Comparison of ENCODE assay signal across 9 mouse cellular contexts in genomic region chr11:70681897-70682581, GRCm38 (mm10). TPM values are rescaled to one million over a fixed set of nuclear protein-coding genes. Genes with fewer than 3 reads are reported as not detected.
DNase-seq lines count a peak whose midpoint lies in the region; ATAC-seq and TF ChIP-seq lines count a peak whose summit lies in the region.
"Had no signal": no experiment of that assay in that cellular context is flagged by ENCODE, and none has a peak within 500 bp of the region (broad histone marks: within the 10 kb centered on the region; RNA-seq: fewer than 3 reads in every experiment).

No protein-coding gene starts in this region.

- WGBS in heart, adult 2 months = 51% methylated on average over 11 of the region's 11 CpGs
- WGBS in heart, postnatal 0 days = 38% methylated on average over 11 of the region's 11 CpGs
- WGBS in liver, embryonic 16.5 days (ENCODE audit: insufficient replicate concordance) = 57% methylated on average over 11 of the region's 11 CpGs

- TF ChIP-seq POLR2A in heart, adult 2 months (IDR thresholded peaks at IDR 0.05; ENCODE audit: insufficient read depth, low read depth, low read length) = no peak

- no peaks in the 10 kb centered on the region for H3K9me3 ChIP-seq in heart, postnatal 0 days (replicated peaks; ENCODE audit: control insufficient read depth, low read length)
- no peaks in the 10 kb centered on the region for H3K9me3 ChIP-seq in liver, embryonic 16.5 days (replicated peaks; ENCODE audit: control insufficient read depth, low read length)
- H3K9me3 ChIP-seq: limb, embryonic 15.5 days had no signal

- no peaks in the 10 kb centered on the region for H3K27me3 ChIP-seq in heart, adult 2 months (ENCODE audit: control insufficient read depth, insufficient read depth, low read length)
- no peaks in the 10 kb centered on the region for H3K27me3 ChIP-seq in heart, postnatal 0 days (ENCODE audit: control insufficient read depth, insufficient read depth, low read length)
- no peaks in the 10 kb centered on the region for H3K27me3 ChIP-seq in liver, embryonic 16.5 days (ENCODE audit: control insufficient read depth, insufficient read depth, low read depth, low read length)
- H3K27me3 ChIP-seq: limb, embryonic 15.5 days had no signal

- H3K4me2 ChIP-seq in heart, postnatal 0 days (ENCODE audit: low read depth, low read length) = no peak overlapping the region
- H3K4me2 ChIP-seq in liver, embryonic 16.5 days (ENCODE audit: low read depth, low read length) = no peak overlapping the region
- H3K4me2 ChIP-seq: limb, embryonic 15.5 days had no signal

- no peak overlapping the region for H3K4me3 ChIP-seq in heart, adult 2 months
- H3K4me3 ChIP-seq in heart, postnatal 0 days (ENCODE audit: low read depth, low read length) = no peak overlapping the region
- H3K4me3 ChIP-seq in liver, embryonic 16.5 days (ENCODE audit: low read depth, low read length) = no peak overlapping the region
- H3K4me3 ChIP-seq: limb, embryonic 15.5 days had no signal

- no peak overlapping the region for H3K9ac ChIP-seq in heart, adult 2 months (ENCODE audit: low read depth, low read length)
- H3K9ac ChIP-seq in heart, postnatal 0 days (replicated peaks; ENCODE audit: low read depth, low read length) = no peak overlapping the region
- no peak overlapping the region for H3K9ac ChIP-seq in liver, embryonic 16.5 days (ENCODE audit: low read depth, low read length)
- H3K9ac ChIP-seq: limb, embryonic 15.5 days had no signal

- TF ChIP-seq EP300 in heart, adult 2 months (IDR thresholded peaks at IDR 0.05; ENCODE audit: insufficient read depth, low read depth, low read length) = no peak
- no peak for TF ChIP-seq EP300 in heart, postnatal 0 days (IDR thresholded peaks at IDR 0.05; ENCODE audit: low read depth)

- intact Hi-C loops in heart, adult 2 months (cut with DNase I) = no loop called here
- intact Hi-C loops in heart, postnatal 36 days (cut with DNase I) = no loop called here

- no peaks in the 10 kb centered on the region for H3K36me3 ChIP-seq in heart, adult 2 months (ENCODE audit: control insufficient read depth, insufficient read depth, low read length)
- peaks cover 71% of the 10 kb centered on the region for H3K36me3 ChIP-seq in heart, postnatal 0 days (replicated peaks; ENCODE audit: control insufficient read depth, insufficient read depth, low read length)
- no peaks in the 10 kb centered on the region for H3K36me3 ChIP-seq in liver, embryonic 16.5 days (ENCODE audit: control insufficient read depth, insufficient read depth)

- H3K4me1 ChIP-seq in heart, adult 2 months (ENCODE audit: control insufficient read depth, insufficient read depth, low read length) = peaks cover 1% of the 10 kb centered on the region
- H3K4me1 ChIP-seq in heart, postnatal 0 days (ENCODE audit: control insufficient read depth, insufficient read depth) = peaks cover 7% of the 10 kb centered on the region
- peaks cover 10% of the 10 kb centered on the region for H3K4me1 ChIP-seq in liver, embryonic 16.5 days (ENCODE audit: control insufficient read depth, low read depth, low read length)

- no peak for DNase-seq in heart, adult 2 months
- DNase-seq in heart, postnatal 36 days = no peak
- DNase-seq in 3T3-L1 (ENCODE audit: low read depth, low spot score) (peak; percentile 48), ZHBTc4 (ENCODE audit: low read depth, low spot score) (peak; percentile 92)
- DNase-seq in heart, postnatal 0 days (ENCODE audit: low spot score) = peak; percentile 77
- peak; percentile 66 for DNase-seq in retina, postnatal 7 days (ENCODE audit: low read depth, low spot score)
- DNase-seq in cerebellum, adult 11 months = no peak

- H3K79me2 ChIP-seq in heart, adult 2 months (replicated peaks; ENCODE audit: control insufficient read depth, insufficient read depth, low read length) = no peaks in the 10 kb centered on the region

- ATAC-seq in heart, postnatal 0 days (ENCODE audit: insufficient read depth, low read depth) = peak; percentile 75
- ATAC-seq in liver, embryonic 16.5 days (ENCODE audit: low read depth) = peak; percentile 32; the same call in 1 of the 2 replicates

- TF ChIP-seq CTCF in heart, adult 2 months (IDR thresholded peaks at IDR 0.05) = peak; percentile 50
- peak; percentile 75 for TF ChIP-seq CTCF in heart, postnatal 0 days (IDR thresholded peaks at IDR 0.05; ENCODE audit: low read depth)

- no peak overlapping the region for H3K27ac ChIP-seq in heart, adult 2 months
- 0 out of 2 replicates have a peak overlapping the region, but pooled peaks have one; percentile 9 for H3K27ac ChIP-seq in heart, postnatal 0 days (ENCODE audit: low read depth)
- H3K27ac ChIP-seq in liver, embryonic 16.5 days (ENCODE audit: low read length) = no peak overlapping the region
- H3K27ac ChIP-seq: limb, embryonic 15.5 days had no signal

RNA-seq across cellular contexts. Expression of gene Camta2, which starts 5.9 kb away (rescaled TPM):
- total RNA-seq in heart, adult 2 months (2021) = 10 to 100 TPM; 37.8 to 37.9 TPM
- polyA plus RNA-seq in heart, adult 2 months (2012; rRNA removed) = 27.6 and 32.5 TPM in 2 replicates
- total RNA-seq in heart, postnatal 36 days (2021) = 10 to 100 TPM; 39.2 to 39.6 TPM
- total RNA-seq in heart, postnatal 0 days (2014; rRNA removed; ENCODE audit: low replicate concordance) = 8.7 and 9.5 TPM in 2 replicates
- polyA plus RNA-seq in heart, postnatal 0 days (2015; fragmentation: Nextera tagmentation; extraction: Ambion mirVana) = 10.5 and 10.7 TPM in 2 replicates
- polyA plus RNA-seq in liver, embryonic 16.5 days (2015; fragmentation: Nextera tagmentation; extraction: Ambion mirVana) = 3.0 and 4.3 TPM in 2 replicates

RNA-seq across cellular contexts. Expression of gene Spag7, which starts 12.8 kb away (rescaled TPM):
- total RNA-seq in heart, adult 2 months (2021) = 10 to 100 TPM; 82.8 to 99.4 TPM
- 72.9 and 87.8 TPM in 2 replicates for polyA plus RNA-seq in heart, adult 2 months (2012; rRNA removed)
- total RNA-seq in heart, postnatal 36 days (2021) = 10 to 100 TPM; 95.0 to 98.6 TPM
- total RNA-seq in heart, postnatal 0 days (2014; rRNA removed; ENCODE audit: low replicate concordance) = 42.0 and 53.9 TPM in 2 replicates
- 154 and 175 TPM in 2 replicates for polyA plus RNA-seq in heart, postnatal 0 days (2015; fragmentation: Nextera tagmentation; extraction: Ambion mirVana)
- 57.5 and 59.7 TPM in 2 replicates for polyA plus RNA-seq in liver, embryonic 16.5 days (2015; fragmentation: Nextera tagmentation; extraction: Ambion mirVana)

RNA-seq across cellular contexts. Expression of gene Inca1, which starts 17.9 kb away (rescaled TPM):
- 1 to 10 TPM; 6.3 to 6.9 TPM for total RNA-seq in heart, adult 2 months (2021)
- 4.6 and 5.4 TPM in 2 replicates for polyA plus RNA-seq in heart, adult 2 months (2012; rRNA removed)
- 1 to 10 TPM; 4.5 to 6.3 TPM for total RNA-seq in heart, postnatal 36 days (2021)
- 0.23 and 1.9 TPM in 2 replicates for total RNA-seq in heart, postnatal 0 days (2014; rRNA removed; ENCODE audit: low replicate concordance)
- 3.9 and 4.0 TPM in 2 replicates for polyA plus RNA-seq in heart, postnatal 0 days (2015; fragmentation: Nextera tagmentation; extraction: Ambion mirVana)
- polyA plus RNA-seq in liver, embryonic 16.5 days (2015; fragmentation: Nextera tagmentation; extraction: Ambion mirVana) = 1.1 and 1.4 TPM in 2 replicates

RNA-seq across cellular contexts. Expression of gene Kif1c, which starts 18.3 kb away (rescaled TPM):
- 100 to 1,000 TPM; 477 to 524 TPM for total RNA-seq in heart, adult 2 months (2021)
- polyA plus RNA-seq in heart, adult 2 months (2012; rRNA removed) = 153 and 228 TPM in 2 replicates
- total RNA-seq in heart, postnatal 36 days (2021) = 100 to 1,000 TPM; 469 to 490 TPM
- 92.9 and 110 TPM in 2 replicates for total RNA-seq in heart, postnatal 0 days (2014; rRNA removed; ENCODE audit: low replicate concordance)
- polyA plus RNA-seq in heart, postnatal 0 days (2015; fragmentation: Nextera tagmentation; extraction: Ambion mirVana) = 6.3 and 6.4 TPM in 2 replicates
- 0.77 and 1.1 TPM in 2 replicates for polyA plus RNA-seq in liver, embryonic 16.5 days (2015; fragmentation: Nextera tagmentation; extraction: Ambion mirVana)

RNA-seq across cellular contexts. Expression of gene Eno3, which starts 25.0 kb away (rescaled TPM):
- total RNA-seq in heart, adult 2 months (2021) = 1,000 to 10,000 TPM; 1,523 to 1,659 TPM
- 1,222 and 1,919 TPM in 2 replicates for polyA plus RNA-seq in heart, adult 2 months (2012; rRNA removed)
- total RNA-seq in heart, postnatal 36 days (2021) = 1,000 to 10,000 TPM; 1,887 to 1,957 TPM
- total RNA-seq in heart, postnatal 0 days (2014; rRNA removed; ENCODE audit: low replicate concordance) = 1,315 and 1,376 TPM in 2 replicates
- polyA plus RNA-seq in heart, postnatal 0 days (2015; fragmentation: Nextera tagmentation; extraction: Ambion mirVana) = 1,204 and 1,224 TPM in 2 replicates
- polyA plus RNA-seq in liver, embryonic 16.5 days (2015; fragmentation: Nextera tagmentation; extraction: Ambion mirVana) = 11.6 and 22.1 TPM in 2 replicates

Comparison
In these comparisons a context has a peak if more than half of its experiments do, and no peak if none do; other contexts are left out.
1. DNase-seq: peak in 3T3-L1 (single experiment), ZHBTc4 (single experiment), heart, postnatal 0 days (single experiment) and retina, postnatal 7 days (single experiment); none in heart, adult 2 months (0 of 2), heart, postnatal 36 days (0 of 2) and cerebellum, adult 11 months (single experiment).